Mouse (Mus musculus) midbrain, embryonic 14.5 days (tissue): ENCODE results near the gene Ddx21. TPM values are rescaled to one million over a fixed set of nuclear protein-coding genes. Genes with fewer than 3 reads are reported as not detected.

ENCODE experiments used
- ATAC-seq: fragments of 200-750 bp; cut with Nextera tagmentation; 2 replicates; pipeline ENCODE4 v1.8.0; 2017; ENCODE audit warnings: moderate number of reproducible peaks, moderate library complexity; ENCODE audit not compliant: low FRiP score, low TSS enrichment
- DNase-seq: peaks from one replicate; pipeline ENCODE4 v3.0.0-alpha.2; 2015
- H3K27ac ChIP-seq: fragments of 300-500 bp; sonication (generic); replicated peaks from 2 replicates; pipeline ENCODE4 v1.5.1; 2014; ENCODE audit warnings: mild to moderate bottlenecking, low read depth, low read length, moderate library complexity
- H3K27me3 ChIP-seq: fragments of 300-500 bp; sonication (generic); 2 replicates; pipeline ENCODE4 v1.6.1; 2014; ENCODE audit warnings: low read length, control low read depth, mixed read lengths; ENCODE audit not compliant: control insufficient read depth, insufficient read depth
- H3K36me3 ChIP-seq: fragments of 300-500 bp; sonication (generic); 2 replicates; pipeline ENCODE4 v1.6.1; 2014; ENCODE audit warnings: low read length, control low read depth; ENCODE audit not compliant: control insufficient read depth, insufficient read depth
- H3K4me1 ChIP-seq: fragments of 300-500 bp; sonication (generic); 2 replicates; pipeline ENCODE4 v1.6.1; 2014; ENCODE audit warnings: mild to moderate bottlenecking, antibody characterized with exemption, low read length, control low read depth; ENCODE audit not compliant: control insufficient read depth, insufficient read depth
- H3K4me2 ChIP-seq: fragments of 300-500 bp; sonication (generic); 2 replicates; pipeline ENCODE4 v1.6.1; 2014; ENCODE audit warnings: mild to moderate bottlenecking, low read length, moderate library complexity
- H3K4me3 ChIP-seq: fragments of 300-500 bp; sonication (generic); replicated peaks from 2 replicates; pipeline ENCODE4 v1.5.1; 2014; ENCODE audit warnings: low read depth, low read length
- H3K9ac ChIP-seq: fragments of 300-500 bp; sonication (generic); replicated peaks from 2 replicates; pipeline ENCODE4 v1.6.1; 2014; ENCODE audit warnings: mild to moderate bottlenecking, low read length, moderate library complexity
- H3K9me3 ChIP-seq: fragments of 300-500 bp; sonication (generic); 2 replicates; pipeline ENCODE4 v1.6.1; 2016; ENCODE audit warnings: low read length, control low read depth, mixed read lengths; ENCODE audit not compliant: control insufficient read depth
- WGBS: fragments of 180-500 bp; shearing (Covaris S2); extraction: QIAGEN DNeasy Blood & Tissue Kit; methylation state at CpG from one replicate; pipeline ENCODE4 v1.1.7; 2014; 5-methylcytosine and 5-hydroxymethylcytosine counted together
- polyA plus RNA-seq: library from polyadenylated mRNA; unstranded; fragments of >200 nt; fragmentation: Nextera tagmentation; extraction: Ambion mirVana; gene quantifications from 2 replicates; pipeline ENCODE4 v1.2.1, GENCODE M21; 2014

The Ddx21 gene
- polyA plus RNA-seq = 16.8 and 23.7 TPM in 2 replicates

GRCm38 (mm10) chr10:62602177-62603040 is at the start of gene Ddx21:
TSS of gene Ddx21 (minus strand) at chr10:62602281.
- H3K36me3 ChIP-seq = peaks cover 13% of the 10 kb centered on the region
- H3K4me2 ChIP-seq = peak within 1 kb of the TSS; percentile 92
- DNase-seq = peak; percentile 97
- peak; percentile 98 for ATAC-seq
- 6% methylated on average over 53 of the region's 53 CpGs for WGBS
- H3K4me3 ChIP-seq = peak within 1 kb of the TSS; percentile 91
- H3K4me1 ChIP-seq = peaks cover 13% of the 10 kb centered on the region
- no peaks in the 10 kb centered on the region for H3K27me3 ChIP-seq
- peak within 1 kb of the TSS; percentile 74 for H3K27ac ChIP-seq
- H3K9me3 ChIP-seq = no peaks in the 10 kb centered on the region
- H3K9ac ChIP-seq = peak within 1 kb of the TSS; percentile 72

GRCm38 (mm10) chr10:62650881-62651810 is 49.1 kb upstream of the Ddx21 start, which contains the start of gene Ddx50:
TSS of gene Ddx50 (minus strand) at chr10:62651218.
- no peaks in the 10 kb centered on the region for H3K27me3 ChIP-seq
- H3K9ac ChIP-seq = peak within 1 kb of the TSS; percentile 89
- peak within 1 kb of the TSS; percentile 82 for H3K4me2 ChIP-seq
- H3K36me3 ChIP-seq = peaks cover 7% of the 10 kb centered on the region
- under 1% methylated on average over 89 of the region's 89 CpGs for WGBS
- peak within 1 kb of the TSS; percentile 95 for H3K27ac ChIP-seq
- ATAC-seq = peak; percentile 100
- peak; percentile 100 for DNase-seq
- H3K9me3 ChIP-seq = no peaks in the 10 kb centered on the region
- H3K4me3 ChIP-seq = peak within 1 kb of the TSS; percentile 88
- H3K4me1 ChIP-seq = peaks cover 11% of the 10 kb centered on the region

- under 1% methylated on average over 17 of the region's 17 CpGs for WGBS
- H3K4me2 ChIP-seq = peak overlapping the region; percentile 82
- peaks cover 14% of the 10 kb centered on the region for H3K36me3 ChIP-seq
- H3K27ac ChIP-seq = peak overlapping the region; percentile 95
- H3K4me3 ChIP-seq = peak overlapping the region; percentile 88
- no peaks in the 10 kb centered on the region for H3K27me3 ChIP-seq
- DNase-seq = peak; percentile 49
- no peak for ATAC-seq
- peaks cover 11% of the 10 kb centered on the region for H3K4me1 ChIP-seq
- no peaks in the 10 kb centered on the region for H3K9me3 ChIP-seq
- H3K9ac ChIP-seq = peak overlapping the region; percentile 89
Observed at GRCm38 (mm10) chr10:62650358-62650782, 48.3 kb upstream of the Ddx21 start.

- Histone ChIP-seq H3K9ac (no peak overlapping the region), H3K4me1 (peaks cover 13% of the 10 kb centered on the region), H3K27me3 (no peaks in the 10 kb centered on the region), H3K4me3 (no peak overlapping the region), H3K4me2 (no peak overlapping the region), H3K36me3 (no peaks in the 10 kb centered on the region), H3K27ac (no peak overlapping the region), H3K9me3 (no peaks in the 10 kb centered on the region)
- DNase-seq = no peak
- no peak for ATAC-seq
- 87% methylated on average over 3 of the region's 3 CpGs for WGBS
Observed at GRCm38 (mm10) chr10:62604161-62604560, 2.1 kb upstream of the Ddx21 start.

DNA sequence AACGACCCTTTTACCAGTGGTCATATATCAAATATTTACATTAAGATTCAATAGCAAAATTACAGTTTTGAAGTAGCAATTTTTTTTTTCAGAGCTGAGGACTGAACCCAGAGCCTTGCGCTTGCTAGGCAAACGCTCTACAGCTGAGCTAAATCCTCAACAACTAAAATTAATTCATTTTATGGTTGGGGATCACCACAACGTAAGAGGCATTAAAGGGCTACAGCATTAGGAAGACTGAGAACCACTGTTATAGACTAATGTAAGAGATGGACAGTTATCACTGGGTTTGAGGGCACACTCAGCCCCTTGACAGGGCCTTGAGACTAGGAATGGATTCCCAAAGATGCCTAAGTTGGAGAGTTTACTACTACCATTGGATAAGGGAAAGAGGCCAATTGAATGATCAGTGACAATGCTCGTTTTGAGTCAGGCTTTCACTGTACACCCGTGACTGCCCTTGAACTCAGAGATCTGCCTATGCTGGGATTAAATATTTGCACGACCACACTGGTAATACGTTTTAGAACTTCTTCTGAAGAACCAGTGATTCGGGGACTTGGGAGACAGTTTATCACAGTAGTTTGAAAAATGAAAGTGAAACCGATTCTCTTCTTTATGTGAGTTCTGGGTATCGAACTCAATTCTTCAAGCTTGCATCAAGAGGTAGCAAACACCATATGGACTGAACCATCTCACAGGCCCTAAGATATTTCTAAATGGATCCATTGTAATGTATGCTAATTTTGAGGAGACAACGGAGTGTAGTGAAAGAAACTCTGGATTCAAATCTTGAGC is 1.4 kb upstream of the Ddx21 start:
- no peaks in the 10 kb centered on the region for H3K9me3 ChIP-seq
- no peaks in the 10 kb centered on the region for H3K27me3 ChIP-seq
- peaks cover 13% of the 10 kb centered on the region for H3K4me1 ChIP-seq
- 91% methylated on average over 12 of the region's 12 CpGs for WGBS
- DNase-seq (no peak), ATAC-seq (no peak)
- H3K9ac ChIP-seq = no peak overlapping the region
- H3K27ac ChIP-seq = no peak overlapping the region
- peak overlapping the region; percentile 92 for H3K4me2 ChIP-seq
- H3K4me3 ChIP-seq = peak overlapping the region; percentile 91; the same call in 1 of the 2 replicates
- peaks cover 3% of the 10 kb centered on the region for H3K36me3 ChIP-seq

- H3K4me2 ChIP-seq = peak overlapping the region; percentile 92
- peak overlapping the region; percentile 72 for H3K9ac ChIP-seq
- H3K27ac ChIP-seq = peak overlapping the region; percentile 74; the same call in 1 of the 2 replicates
- H3K9me3 ChIP-seq = no peaks in the 10 kb centered on the region
- ATAC-seq (peak; percentile 79), DNase-seq (no peak)
- peaks cover 13% of the 10 kb centered on the region for H3K4me1 ChIP-seq
- H3K36me3 ChIP-seq = peaks cover 19% of the 10 kb centered on the region
- 0% methylated on average over 23 of the region's 23 CpGs for WGBS
- H3K27me3 ChIP-seq = no peaks in the 10 kb centered on the region
- H3K4me3 ChIP-seq = peak overlapping the region; percentile 91
Observed at GRCm38 (mm10) chr10:62601833-62602176, 276 bp downstream of the Ddx21 start.

DNA sequence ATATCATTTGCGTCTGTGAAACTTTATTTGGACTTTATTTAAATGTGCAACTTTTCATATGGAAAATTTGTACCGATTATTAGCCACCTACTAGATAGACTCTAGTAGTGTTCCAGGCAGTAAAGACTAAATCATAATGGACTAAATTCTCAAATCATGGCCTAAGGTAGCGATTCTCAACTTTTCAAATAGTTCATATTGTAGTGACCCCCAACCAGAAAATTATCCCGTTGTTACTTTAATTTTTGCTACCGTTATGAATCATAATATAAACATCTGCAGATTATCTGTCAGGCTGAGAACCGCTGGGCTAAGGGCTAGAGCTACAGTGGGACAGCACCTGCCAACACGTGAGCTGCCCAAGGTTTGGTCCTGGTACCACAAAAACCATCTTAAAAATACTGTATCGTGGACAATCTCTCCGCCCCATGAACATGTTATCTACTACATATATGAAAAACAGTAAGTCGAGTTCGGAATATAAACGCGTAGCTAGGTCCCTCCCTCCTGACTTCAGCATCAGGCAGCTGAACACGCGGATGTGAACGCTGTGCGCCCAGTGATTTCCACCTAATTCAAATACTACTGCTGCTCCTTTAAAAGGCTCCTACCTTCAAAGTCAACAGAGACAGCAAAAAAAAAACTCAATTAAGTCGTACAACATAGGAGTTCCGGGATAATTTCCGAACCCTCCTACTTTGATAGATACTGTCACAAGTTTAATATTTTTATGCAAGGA is 859 bp downstream of the Ddx21 start:
- Histone ChIP-seq H3K4me2 (peak overlapping the region; percentile 92), H3K27ac (no peak overlapping the region), H3K4me1 (peaks cover 13% of the 10 kb centered on the region), H3K4me3 (peak overlapping the region; percentile 91), H3K27me3 (no peaks in the 10 kb centered on the region), H3K9ac (peak overlapping the region; percentile 72), H3K36me3 (peaks cover 21% of the 10 kb centered on the region), H3K9me3 (no peaks in the 10 kb centered on the region)
- ATAC-seq (no peak), DNase-seq (peak; percentile 5)
- WGBS = 14% methylated on average over 20 of the region's 20 CpGs
